Mouse (Mus musculus) brain, embryonic 14.5 days (tissue): ENCODE results near the gene Nmnat1.

Source experiments
- CTCF ChIP-seq: fragments of 200-500 bp; IDR thresholded peaks from 2 replicates; pipeline ENCODE4 v1.5.1; 2012; ENCODE audit warnings: inconsistent platforms, mild to moderate bottlenecking, moderate library complexity, borderline replicate concordance; ENCODE audit not compliant: insufficient read depth, insufficient read length; ENCODE audit errors: extremely low read depth
- POLR2A ChIP-seq: fragments of 200-500 bp; IDR thresholded peaks from 2 replicates; pipeline ENCODE4 v1.6.1; 2012; ENCODE audit warnings: mild to moderate bottlenecking, inconsistent platforms, borderline replicate concordance; ENCODE audit not compliant: poor library complexity, insufficient read depth, insufficient read length, severe bottlenecking; ENCODE audit errors: extremely low read depth

DNA sequence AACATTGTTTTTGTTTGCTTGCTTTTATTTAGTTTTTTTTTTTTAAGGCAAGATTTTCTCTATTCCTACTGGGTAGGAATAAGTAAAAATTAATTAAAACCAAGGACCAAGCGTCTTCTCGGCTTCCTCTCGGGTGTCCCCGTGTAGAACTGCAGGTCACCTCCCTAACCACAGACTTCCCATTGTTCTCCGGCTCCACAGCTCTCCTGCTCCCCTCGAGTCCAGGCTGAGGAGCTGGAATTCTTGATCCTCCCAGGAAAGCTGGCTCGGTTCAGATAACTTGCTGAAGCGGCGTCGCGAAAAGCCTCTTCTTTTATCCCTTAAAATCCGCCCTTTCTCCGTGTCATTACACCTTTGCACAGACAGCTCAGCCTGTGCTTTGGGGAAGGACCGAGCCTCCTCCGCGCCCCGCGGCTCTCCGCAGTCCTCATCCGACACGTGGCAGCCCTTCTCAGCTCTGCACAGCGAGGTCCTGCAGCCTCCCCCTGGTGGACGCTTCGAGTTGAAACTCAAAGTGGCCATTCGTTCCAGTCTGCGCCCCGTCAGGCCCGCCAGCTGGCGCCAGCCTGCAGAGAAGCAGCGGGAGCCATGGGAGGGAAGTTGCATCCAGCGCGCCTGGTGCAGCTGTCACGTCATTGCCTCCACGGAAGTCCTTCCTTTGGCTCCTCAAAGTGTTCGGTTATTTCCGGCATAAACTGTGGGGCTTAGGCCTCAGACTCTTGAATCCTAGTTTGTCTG is 39.9 kb downstream of the Nmnat1 start:
- TF ChIP-seq POLR2A = peak; percentile 59; the same call in 1 of the 2 replicates
- TF ChIP-seq CTCF = peak; percentile 91
